Comparison of ENCODE assay signal across 8 mouse cellular contexts in genomic region chr3:156562424-156562785, GRCm38 (mm10). TPM values are rescaled to one million over a fixed set of nuclear protein-coding genes. Genes with fewer than 3 reads are reported as not detected.
A peak's percentile ranks its signal among the peaks of the same experiment; 100 is the strongest.
DNase-seq lines count a peak whose midpoint lies in the region; ATAC-seq and TF ChIP-seq lines count a peak whose summit lies in the region.

No protein-coding gene starts in this region.

- H3K36me3 ChIP-seq in heart, postnatal 0 days (replicated peaks; ENCODE audit: control insufficient read depth, insufficient read depth, low read length): no peaks in the 10 kb centered on the region
- H3K36me3 ChIP-seq in midbrain, embryonic 12.5 days: no peaks in the 10 kb centered on the region

- H3K4me2 ChIP-seq in heart, postnatal 0 days (ENCODE audit: low read depth, low read length): peak overlapping the region; percentile 85
- peak overlapping the region; percentile 91 for H3K4me2 ChIP-seq in midbrain, embryonic 12.5 days (replicated peaks)

- H3K4me1 ChIP-seq in lung, adult 2 months (ENCODE audit: control insufficient read depth, insufficient read depth, low read length): no peaks in the 10 kb centered on the region
- no peaks in the 10 kb centered on the region for H3K4me1 ChIP-seq in heart, postnatal 0 days (ENCODE audit: control insufficient read depth, insufficient read depth)
- peaks cover 9% of the 10 kb centered on the region for H3K4me1 ChIP-seq in midbrain, embryonic 12.5 days

- no peak overlapping the region for H3K9ac ChIP-seq in heart, postnatal 0 days (replicated peaks; ENCODE audit: low read depth, low read length)
- H3K9ac ChIP-seq in midbrain, embryonic 12.5 days (replicated peaks): peak overlapping the region; percentile 65

- H3K4me3 ChIP-seq in lung, adult 2 months (replicated peaks; ENCODE audit: extremely low read depth, low read depth, low read length): peak overlapping the region; percentile 12
- H3K4me3 ChIP-seq in heart, postnatal 0 days (ENCODE audit: low read depth, low read length): peak overlapping the region; percentile 54
- peak overlapping the region; percentile 65 for H3K4me3 ChIP-seq in midbrain, embryonic 12.5 days

- TF ChIP-seq POLR2A in lung, adult 2 months (IDR thresholded peaks at IDR 0.05; ENCODE audit: borderline replicate concordance, extremely low read depth, low read depth, low read length): no peak

- no peak for ATAC-seq in heart, postnatal 0 days (ENCODE audit: insufficient read depth, low read depth)
- no peak for ATAC-seq in midbrain, embryonic 12.5 days (ENCODE audit: low FRiP score, low read depth)

- no peak for TF ChIP-seq EP300 in heart, postnatal 0 days (IDR thresholded peaks at IDR 0.05; ENCODE audit: low read depth)

- no peak for TF ChIP-seq CTCF in lung, adult 2 months (IDR thresholded peaks at IDR 0.05; ENCODE audit: insufficient read depth, low read length)
- no peak for TF ChIP-seq CTCF in heart, postnatal 0 days (IDR thresholded peaks at IDR 0.05; ENCODE audit: low read depth)

- H3K27ac ChIP-seq in heart, postnatal 0 days (ENCODE audit: low read depth): no peak overlapping the region
- peak overlapping the region; percentile 93 for H3K27ac ChIP-seq in midbrain, embryonic 12.5 days (replicated peaks)

- 4% methylated on average over 10 of the region's 10 CpGs for whole genome bisulfite sequencing in lung, adult 2 months
- 2% methylated on average over 10 of the region's 10 CpGs for WGBS in heart, postnatal 0 days
- WGBS in midbrain, embryonic 12.5 days: 0% methylated on average over 10 of the region's 10 CpGs

- peak; percentile 58 to 62 for DNase-seq in cerebellum, postnatal 14 days
- DNase-seq in cerebellum, adult 11 months: no peak
- DNase-seq in lung, adult 2 months: no peak
- no peak for DNase-seq in lung, postnatal 4 days
- DNase-seq in heart, postnatal 0 days (ENCODE audit: low spot score): no peak
- no peak for DNase-seq in spleen, adult 18-20 months
- no peak for DNase-seq in urinary bladder, postnatal 25 days (ENCODE audit: low spot score)

- peaks cover 46% of the 10 kb centered on the region for H3K27me3 ChIP-seq in heart, postnatal 0 days (ENCODE audit: control insufficient read depth, insufficient read depth, low read length)
- peaks cover 23% of the 10 kb centered on the region for H3K27me3 ChIP-seq in midbrain, embryonic 12.5 days

- no peaks in the 10 kb centered on the region for H3K9me3 ChIP-seq in heart, postnatal 0 days (replicated peaks; ENCODE audit: control insufficient read depth, low read length)
- H3K9me3 ChIP-seq in midbrain, embryonic 12.5 days: no peaks in the 10 kb centered on the region

RNA-seq across cellular contexts. Expression of gene Negr1, which starts 0.8 kb away (rescaled TPM):
- polyA plus RNA-seq in lung, adult 2 months (2012; rRNA removed): 1.3 and 1.5 TPM in 2 replicates
- 0.58 and 2.0 TPM in 2 replicates for total RNA-seq in heart, postnatal 0 days (2014; rRNA removed; ENCODE audit: low replicate concordance)
- 0.55 and 0.74 TPM in 2 replicates for polyA plus RNA-seq in heart, postnatal 0 days (2015; fragmentation: Nextera tagmentation; extraction: Ambion mirVana)
- polyA plus RNA-seq in midbrain, embryonic 12.5 days (2016; fragmentation: Nextera tagmentation; extraction: Ambion mirVana): 11.6 and 12.8 TPM in 2 replicates

Comparison
In these comparisons a context has a peak if more than half of its experiments do, and no peak if none do; other contexts are left out.
1. DNase-seq: peak in cerebellum, postnatal 14 days (2 of 2); none in cerebellum, adult 11 months (single experiment), lung, adult 2 months (single experiment), lung, postnatal 4 days (0 of 2), heart, postnatal 0 days (single experiment), spleen, adult 18-20 months (0 of 2) and urinary bladder, postnatal 25 days (single experiment).
2. H3K4me3 ChIP-seq: peak in every context shown above with its lines; median percentile 65 in midbrain, embryonic 12.5 days; 54 in heart, postnatal 0 days; 12 in lung, adult 2 months.